Mouse (Mus musculus): ENCODE data around the gene Mageb18. TPM values are rescaled to one million over a fixed set of nuclear protein-coding genes. Genes with fewer than 3 reads are reported as not detected.
"Not testable (repeated sequence)": the region's sequence is repeated elsewhere in the genome, so short reads cannot be mapped to it uniquely, and the experiment has no call there.

The Mageb18 gene
- total and polyA plus RNA-seq, 3 experiments, result not detected

- in situ Hi-C loops (cut with MboI; ENCODE audit: low pct_ligation_motif_present, low pct_unique_long_range_greater_than_20kb, low sequenced_read_pairs), result no loop called here
Measured at GRCm38 (mm10) chrX:92498254-92498653, 101.1 kb downstream of the Mageb18 start.

GRCm38 (mm10) chrX:92489649-92490048 is 109.7 kb downstream of the Mageb18 start, which contains the start of gene Gm5941:
Gene Gm5941, plus strand, starts transcription at chrX:92489949.
- H3K27ac ChIP-seq (ENCODE audit: insufficient read depth, low read depth); H3K9ac ChIP-seq (ENCODE audit: insufficient read depth, low read depth); H3K27me3 ChIP-seq (replicated peaks); H3K79me2 ChIP-seq (replicated peaks; ENCODE audit: control insufficient read depth, extremely low read depth, insufficient read depth, poor library complexity, severe bottlenecking); H3K36me3 ChIP-seq (replicated peaks in 1 of 2; ENCODE audit: control insufficient read depth in 1 of 2, insufficient read depth in 1 of 2, low read length in 1 of 2); H3K4me2 ChIP-seq (ENCODE audit: insufficient read depth, low read depth, poor library complexity, severe bottlenecking); in situ Hi-C loops (cut with MboI; ENCODE audit: low pct_ligation_motif_present, low pct_unique_long_range_greater_than_20kb, low sequenced_read_pairs); H3K4me1 ChIP-seq (ENCODE audit: control insufficient read depth in 1 of 2, insufficient read depth in 2 of 2); dilution Hi-C loops (cut with MboI; ENCODE audit: extremely low pct_ligation_motif_present, extremely low pct_unique_long_range_greater_than_20kb, low sequenced_read_pairs); H3K9me3 ChIP-seq (replicated peaks; ENCODE audit: low read length); DNase-seq (ENCODE audit: extremely low read depth); H3K4me3 ChIP-seq (replicated peaks in 1 of 3; ENCODE audit: low read depth in 2 of 3, low read length in 2 of 3, poor library complexity in 1 of 3): not testable (repeated sequence)

More at GRCm38 (mm10) chrX:92498254-92498653, 101.1 kb downstream of the Mageb18 start:
- H3K4me2 ChIP-seq (ENCODE audit: insufficient read depth, low read depth, poor library complexity, severe bottlenecking), result no peak overlapping the region
- no peak overlapping the region for H3K4me3 ChIP-seq (replicated peaks in 1 of 3; ENCODE audit: low read depth in 2 of 3, low read length in 2 of 3, poor library complexity in 1 of 3)
- no peaks in the 10 kb centered on the region for H3K9me3 ChIP-seq (replicated peaks; ENCODE audit: low read length)
- dilution Hi-C loops (cut with MboI; ENCODE audit: extremely low pct_ligation_motif_present, extremely low pct_unique_long_range_greater_than_20kb, low sequenced_read_pairs), result no loop called here
- no peak overlapping the region for H3K9ac ChIP-seq (ENCODE audit: insufficient read depth, low read depth)
- DNase-seq (ENCODE audit: extremely low read depth), result no peak
- no peaks in the 10 kb centered on the region for H3K36me3 ChIP-seq (replicated peaks in 1 of 2; ENCODE audit: control insufficient read depth in 1 of 2, insufficient read depth in 1 of 2, low read length in 1 of 2)
- H3K27ac ChIP-seq (ENCODE audit: insufficient read depth, low read depth), result no peak overlapping the region
- TF ChIP-seq E2F4 (IDR thresholded peaks at IDR 0.05; ENCODE audit: insufficient replicate concordance, low read depth, low read length), result no peak
- no peak for TF ChIP-seq SIN3A (IDR thresholded peaks at IDR 0.05; ENCODE audit: low read length)
- no peak for TF ChIP-seq CTCF (conservative IDR thresholded peaks at IDR 0.05 in 1 of 2, IDR thresholded peaks at IDR 0.05 in 1 of 2; ENCODE audit: low read depth in 2 of 2, low read length in 2 of 2)
- no peak for TF ChIP-seq NRF1 (IDR thresholded peaks at IDR 0.05; ENCODE audit: low read depth, low read length)
- TF ChIP-seq KAT2A (IDR thresholded peaks at IDR 0.05; ENCODE audit: insufficient replicate concordance, low read length), result no peak
- no peak for TF ChIP-seq HCFC1 (IDR thresholded peaks at IDR 0.05; ENCODE audit: low read depth, low read length)
- no peak for TF ChIP-seq MAX (IDR thresholded peaks at IDR 0.05; ENCODE audit: low read length)
- TF ChIP-seq CHD2 (IDR thresholded peaks at IDR 0.05; ENCODE audit: low read length), result no peak
- no peak for TF ChIP-seq BHLHE40 (IDR thresholded peaks at IDR 0.05; ENCODE audit: low read depth, low read length)
- TF ChIP-seq ZMIZ1 (IDR thresholded peaks at IDR 0.05; ENCODE audit: low read depth, low read length), result no peak
- TF ChIP-seq USF1 (IDR thresholded peaks at IDR 0.05; ENCODE audit: low read depth, low read length), result no peak
- TF ChIP-seq POLR2AphosphoS2 (IDR thresholded peaks at IDR 0.05; ENCODE audit: low read depth, low read length), result no peak
- H3K4me1 ChIP-seq (ENCODE audit: control insufficient read depth in 1 of 2, insufficient read depth in 2 of 2), result no peaks in the 10 kb centered on the region
- no peaks in the 10 kb centered on the region for H3K79me2 ChIP-seq (replicated peaks; ENCODE audit: control insufficient read depth, extremely low read depth, insufficient read depth, poor library complexity, severe bottlenecking)
- no peaks in the 10 kb centered on the region for H3K27me3 ChIP-seq (replicated peaks)

- in situ Hi-C loops (cut with MboI; ENCODE audit: low pct_ligation_motif_present, low pct_unique_long_range_greater_than_20kb, low sequenced_read_pairs), result no loop called here
- no peaks in the 10 kb centered on the region for H3K36me3 ChIP-seq (replicated peaks in 1 of 2; ENCODE audit: control insufficient read depth in 1 of 2, insufficient read depth in 1 of 2, low read length in 1 of 2)
- H3K4me2 ChIP-seq (ENCODE audit: insufficient read depth, low read depth, poor library complexity, severe bottlenecking), result no peak overlapping the region
- H3K4me1 ChIP-seq (ENCODE audit: control insufficient read depth in 1 of 2, insufficient read depth in 2 of 2), result no peaks in the 10 kb centered on the region
- no peak for DNase-seq (ENCODE audit: extremely low read depth)
- H3K9me3 ChIP-seq (replicated peaks; ENCODE audit: low read length), result no peaks in the 10 kb centered on the region
- H3K9ac ChIP-seq (ENCODE audit: insufficient read depth, low read depth), result no peak overlapping the region
- dilution Hi-C loops (cut with MboI; ENCODE audit: extremely low pct_ligation_motif_present, extremely low pct_unique_long_range_greater_than_20kb, low sequenced_read_pairs), result no loop called here
- no peak overlapping the region for H3K27ac ChIP-seq (ENCODE audit: insufficient read depth, low read depth)
- H3K4me3 ChIP-seq (replicated peaks in 1 of 3; ENCODE audit: low read depth in 2 of 3, low read length in 2 of 3, poor library complexity in 1 of 3), result no peak overlapping the region
- TF ChIP-seq GABPA (IDR thresholded peaks at IDR 0.05; ENCODE audit: insufficient replicate concordance, low read depth, low read length) (no peak), CHD1 (IDR thresholded peaks at IDR 0.05; ENCODE audit: low read depth, low read length) (no peak), CHD2 (IDR thresholded peaks at IDR 0.05; ENCODE audit: low read length) (no peak), MAFK (IDR thresholded peaks at IDR 0.05; ENCODE audit: insufficient replicate concordance, low read length) (no peak), MAZ (IDR thresholded peaks at IDR 0.05; ENCODE audit: low read depth, low read length) (no peak), USF2 (conservative IDR thresholded peaks at IDR 0.05; ENCODE audit: low read depth, low read length) (no peak), TBP (conservative IDR thresholded peaks at IDR 0.05; ENCODE audit: low read depth, low read length) (no peak), NRF1 (IDR thresholded peaks at IDR 0.05; ENCODE audit: low read depth, low read length) (no peak)
- H3K79me2 ChIP-seq (replicated peaks; ENCODE audit: control insufficient read depth, extremely low read depth, insufficient read depth, poor library complexity, severe bottlenecking), result no peaks in the 10 kb centered on the region
- no peaks in the 10 kb centered on the region for H3K27me3 ChIP-seq (replicated peaks)
Measured at GRCm38 (mm10) chrX:92464773-92465172, 134.6 kb downstream of the Mageb18 start.
